Mouse (Mus musculus) lung, adult 18-20 months (tissue): ENCODE measurements around the gene Cry2.
A peak's percentile ranks its signal among the peaks of the same experiment; 100 is the strongest.
"Not testable (repeated sequence)": the region's sequence is repeated elsewhere in the genome, so short reads cannot be mapped to it uniquely, and the experiment has no call there.

Experiments used
- DNase-seq, 2 experiments: peaks; one replicate each; pipeline ENCODE4 v3.0.0; 2022; ENCODE audit warnings: mixed read lengths in 2 of 2

The Cry2 gene

GRCm38 (mm10) chr2:92433578-92434374 is at the start of gene Cry2:
Gene Cry2, minus strand, starts transcription at chr2:92434043.
- DNase-seq: peak; percentile 99

GRCm38 (mm10) chr2:92483505-92483904 is 49.7 kb upstream of the Cry2 start:
- DNase-seq: peak in 1 of 2 experiments; percentile 15

GRCm38 (mm10) chr2:92482551-92482950 is 48.7 kb upstream of the Cry2 start:
- no peak for DNase-seq

GRCm38 (mm10) chr2:92478313-92478688 is 44.5 kb upstream of the Cry2 start:
- DNase-seq: no peak

- DNase-seq: peak in 1 of 2 experiments; percentile 22
These were observed 43.9 kb upstream of the Cry2 start for GRCm38 (mm10) chr2:92477672-92478312.

GRCm38 (mm10) chr2:92476580-92476979 is 42.7 kb upstream of the Cry2 start:
- not testable (repeated sequence) for DNase-seq

GRCm38 (mm10) chr2:92475711-92476110 is 41.9 kb upstream of the Cry2 start:
- DNase-seq: no peak

- no peak for DNase-seq
These were observed 41.1 kb upstream of the Cry2 start for GRCm38 (mm10) chr2:92474920-92475319.

GRCm38 (mm10) chr2:92471886-92472670 is 38.2 kb upstream of the Cry2 start:
- DNase-seq: no peak

GRCm38 (mm10) chr2:92464690-92465089 is 30.8 kb upstream of the Cry2 start:
- no peak for DNase-seq

- DNase-seq: no peak
These were observed 27.4 kb upstream of the Cry2 start for GRCm38 (mm10) chr2:92461215-92461614.

GRCm38 (mm10) chr2:92459921-92460707 is 26.3 kb upstream of the Cry2 start, which contains the start of gene Slc35c1:
Gene Slc35c1, minus strand, starts transcription at chr2:92460538.
- peak; percentile 75 to 77 for DNase-seq

- peak; percentile 87 to 88 for DNase-seq
These were observed 25.5 kb upstream of the Cry2 start for GRCm38 (mm10) chr2:92459141-92459920.

GRCm38 (mm10) chr2:92458481-92458880 is 24.6 kb upstream of the Cry2 start:
- DNase-seq: no peak

- no peak for DNase-seq
These were observed 23.2 kb upstream of the Cry2 start for GRCm38 (mm10) chr2:92456970-92457530.

GRCm38 (mm10) chr2:92455704-92456103 is 21.9 kb upstream of the Cry2 start:
- no peak for DNase-seq

GRCm38 (mm10) chr2:92454166-92454565 is 20.3 kb upstream of the Cry2 start:
- no peak for DNase-seq

GRCm38 (mm10) chr2:92451126-92451525 is 17.3 kb upstream of the Cry2 start:
- DNase-seq: no peak

GRCm38 (mm10) chr2:92447121-92447740 is 13.4 kb upstream of the Cry2 start:
- DNase-seq: no peak

- peak; percentile 53 to 67 for DNase-seq
These were observed 12.8 kb upstream of the Cry2 start for GRCm38 (mm10) chr2:92446656-92447055.

GRCm38 (mm10) chr2:92445890-92446289 is 12.0 kb upstream of the Cry2 start:
- no peak for DNase-seq
